Mouse (Mus musculus): ENCODE results near the gene Olfr457.
A peak's percentile ranks its signal among the peaks of the same experiment; 100 is the strongest.
"Not testable (repeated sequence)": the region's sequence is repeated elsewhere in the genome, so short reads cannot be mapped to it uniquely, and the experiment has no call there.

The Olfr457 gene

GRCm38 (mm10) chr6:42476235-42476634, at the start of gene Olfr457:
Olfr457 (minus strand) TSS chr6:42476335.
- no peak for DNase-seq

DNA sequence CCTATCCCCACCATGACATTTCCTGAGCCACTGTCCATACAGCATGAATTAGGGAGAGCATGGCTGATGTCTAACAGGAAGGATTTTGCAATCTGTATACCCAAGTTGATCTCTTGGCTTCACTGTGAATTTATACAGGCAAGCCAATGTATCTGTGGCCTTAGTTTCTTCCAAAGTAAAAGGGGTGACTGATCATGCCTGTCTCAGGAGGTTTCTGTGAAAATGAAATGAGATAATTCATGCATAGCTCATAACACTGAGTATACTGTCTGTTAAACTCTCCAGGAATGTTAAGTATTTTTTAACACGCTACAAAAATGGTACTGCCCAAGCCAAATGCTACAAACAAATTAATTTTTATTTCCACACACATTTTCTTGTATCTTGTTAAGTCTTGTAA, 37.3 kb upstream of the Olfr457 start:
- DNase-seq: no peak

GRCm38 (mm10) chr6:42509311-42509710, 33.2 kb upstream of the Olfr457 start:
- DNase-seq: no peak

GRCm38 (mm10) chr6:42503478-42503877, 27.3 kb upstream of the Olfr457 start:
- no peak for DNase-seq

- DNase-seq: no peak
Observed at GRCm38 (mm10) chr6:42489731-42490130, 13.6 kb upstream of the Olfr457 start.

DNA sequence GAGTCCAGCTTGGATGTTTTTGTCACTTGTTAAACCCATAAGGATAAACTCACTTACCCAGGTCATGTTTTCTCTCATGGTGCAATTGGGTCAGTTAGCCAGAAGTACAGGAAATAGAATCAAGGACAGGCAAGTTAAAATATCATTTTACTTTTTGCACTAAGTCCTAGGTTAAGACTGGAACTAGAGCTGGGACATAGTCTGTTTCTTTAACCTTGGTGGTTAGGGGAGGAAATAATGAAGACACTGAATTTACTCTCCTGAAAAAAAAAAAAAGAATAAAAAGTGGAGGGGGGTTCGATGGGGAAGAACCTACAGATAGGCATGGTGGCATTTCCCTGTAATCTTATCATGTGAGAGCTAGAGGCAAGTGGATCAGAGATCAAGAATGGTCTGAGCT, 11.0 kb upstream of the Olfr457 start, which contains the start of gene Olfr456:
Gene Olfr456, minus strand, starts transcription at position 101 of the 400 bp plus-strand sequence.
- no peak for DNase-seq

- DNase-seq: no peak
Observed at GRCm38 (mm10) chr6:42484633-42485032, 8.5 kb upstream of the Olfr457 start.

DNA sequence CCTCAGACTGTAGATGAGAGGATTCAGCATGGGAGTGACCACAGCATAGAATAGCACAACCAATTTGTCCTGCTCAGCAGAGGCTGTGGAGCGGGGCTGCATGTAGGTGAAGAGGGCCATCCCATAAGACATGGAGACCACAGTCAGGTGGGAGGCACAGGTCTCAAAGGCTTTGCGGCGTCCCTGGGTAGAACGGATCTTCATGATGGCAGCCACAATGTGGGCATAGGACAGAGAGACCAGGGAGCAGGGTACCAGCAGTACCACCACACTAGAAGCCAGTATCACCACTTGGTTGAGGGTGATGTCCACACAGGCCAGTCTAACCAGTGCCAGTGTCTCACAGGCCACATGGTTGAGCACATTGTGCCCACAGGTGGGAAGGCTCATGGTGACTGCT, 4.8 kb downstream of the Olfr457 start:
- not testable (repeated sequence) for DNase-seq

DNA sequence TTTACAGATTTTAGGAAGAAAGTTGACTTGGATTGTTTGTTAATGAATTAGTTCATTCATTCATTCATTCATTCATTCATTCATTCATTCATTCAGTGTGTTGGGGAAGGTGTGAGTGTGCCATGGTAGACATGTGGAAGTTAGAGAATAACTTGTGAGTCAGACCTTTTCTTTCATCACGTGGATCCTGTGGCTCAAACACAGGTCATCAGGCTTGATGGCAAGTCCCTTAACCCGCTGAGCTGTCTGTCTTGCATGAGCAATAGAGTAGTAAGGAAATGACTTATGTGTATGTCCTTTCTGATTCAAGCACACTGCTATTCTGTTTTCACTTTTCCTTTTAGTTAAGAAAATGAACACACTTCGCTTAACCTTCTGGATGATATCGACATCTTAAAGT, 5.6 kb downstream of the Olfr457 start:
- DNase-seq: no peak

DNA sequence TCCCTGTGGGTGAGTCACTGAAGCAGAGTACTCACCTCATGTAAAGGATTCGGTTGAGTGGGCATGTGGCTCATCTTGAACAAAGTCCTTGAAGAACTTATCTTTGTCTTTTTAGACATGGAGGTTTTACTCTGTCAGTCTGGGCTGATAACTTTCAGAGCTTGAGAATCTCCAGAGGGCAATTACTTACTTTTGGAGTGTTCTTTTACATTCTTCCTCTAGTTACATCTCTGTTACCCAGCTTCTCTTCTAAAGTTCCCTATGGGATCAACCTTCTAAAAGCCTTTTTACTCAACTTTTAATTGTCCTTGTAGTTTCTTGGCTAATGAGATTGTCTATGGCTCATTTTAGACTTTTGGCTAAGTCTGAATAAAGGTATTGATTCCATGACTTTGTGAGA, 11.0 kb downstream of the Olfr457 start, which contains the start of gene Olfr458:
Gene Olfr458, minus strand, starts transcription at position 101 of the 400 bp plus-strand sequence.
- DNase-seq: no peak

DNA sequence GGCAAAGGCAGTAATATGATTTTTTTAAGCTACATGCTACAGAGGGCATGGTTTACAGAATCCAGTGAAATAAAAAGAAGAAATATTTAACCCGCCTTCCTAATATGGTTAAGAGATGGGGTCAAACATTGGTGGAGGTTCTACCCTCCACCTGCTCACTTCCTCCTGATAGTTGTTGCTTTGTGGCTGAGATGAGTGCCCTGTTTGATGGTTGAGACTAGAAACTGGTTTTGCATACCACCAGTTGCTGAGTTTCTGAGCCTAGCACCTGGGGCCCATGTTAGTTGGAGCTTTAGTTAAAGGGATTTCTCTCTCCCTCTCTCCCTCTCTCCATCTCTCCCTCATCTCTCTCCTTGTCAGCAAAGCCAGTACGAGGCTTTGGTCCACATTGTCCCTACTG, 28.8 kb downstream of the Olfr457 start:
- no peak for DNase-seq

DNA sequence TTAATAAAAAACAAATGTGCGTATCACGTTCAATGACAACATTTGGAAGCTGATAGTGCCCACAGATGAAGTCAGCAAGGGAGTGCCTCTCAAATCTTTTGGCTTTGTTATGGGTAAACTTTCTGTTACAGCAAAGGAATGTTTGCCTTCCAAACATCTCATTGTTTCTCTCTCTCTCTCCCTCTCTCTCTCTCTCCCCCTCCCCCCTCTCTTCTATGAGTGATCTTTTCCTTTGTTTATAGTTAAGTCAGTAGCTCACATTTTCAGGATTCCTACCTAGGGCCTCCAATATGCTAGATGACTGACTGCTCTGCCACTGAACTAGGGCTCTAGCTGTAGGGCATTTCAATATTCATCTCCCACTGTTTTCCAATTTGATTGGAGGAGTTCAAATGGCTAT, 31.6 kb downstream of the Olfr457 start:
- no peak for DNase-seq

- DNase-seq: no peak
Observed at GRCm38 (mm10) chr6:42441395-42441794, 34.7 kb downstream of the Olfr457 start.

- no peak for DNase-seq
Observed at GRCm38 (mm10) chr6:42435490-42435889, 40.6 kb downstream of the Olfr457 start.

DNA sequence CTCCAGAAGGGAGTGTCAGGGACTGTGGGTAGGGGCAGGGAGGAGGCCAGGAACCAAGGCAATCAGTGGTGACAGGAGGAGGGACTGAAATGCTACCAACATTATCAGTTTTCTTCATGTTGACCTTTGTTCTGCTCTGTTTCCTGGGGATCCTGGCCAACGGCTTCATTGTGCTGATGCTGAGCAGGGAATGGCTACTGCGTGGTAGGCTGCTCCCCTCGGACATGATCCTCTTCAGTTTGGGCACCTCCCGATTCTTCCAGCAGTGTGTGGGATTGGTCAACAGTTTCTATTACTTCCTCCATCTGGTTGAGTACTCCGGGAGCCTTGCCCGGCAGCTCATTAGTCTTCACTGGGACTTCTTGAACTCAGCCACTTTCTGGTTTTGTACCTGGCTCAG, 41.7 kb downstream of the Olfr457 start, which contains the start of gene Tas2r126:
Gene Tas2r126, plus strand, starts transcription at position 90 of the 400 bp plus-strand sequence.
- DNase-seq: peak; percentile 12

DNA sequence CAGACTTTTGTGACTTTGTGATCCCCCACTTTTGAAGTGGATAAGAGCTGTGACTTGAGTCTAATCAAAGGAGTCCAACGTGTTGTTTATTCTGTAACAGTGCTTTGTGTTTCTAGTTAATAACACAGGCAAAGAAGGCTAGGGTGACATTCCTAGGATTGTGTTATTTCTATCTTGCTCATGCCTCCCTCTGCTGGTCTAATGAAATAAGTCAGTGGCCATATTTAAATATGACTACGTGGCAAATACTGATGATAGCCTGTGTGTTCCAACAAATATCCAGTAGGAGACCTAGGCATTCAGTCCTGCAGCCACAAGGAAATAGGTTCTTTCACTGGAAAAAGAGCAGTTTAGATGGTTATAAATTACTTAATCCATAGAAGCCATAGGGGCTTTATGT, 42.6 kb downstream of the Olfr457 start:
- no peak for DNase-seq

- DNase-seq: no peak
Observed at GRCm38 (mm10) chr6:42426337-42426736, 49.8 kb downstream of the Olfr457 start.

DNA sequence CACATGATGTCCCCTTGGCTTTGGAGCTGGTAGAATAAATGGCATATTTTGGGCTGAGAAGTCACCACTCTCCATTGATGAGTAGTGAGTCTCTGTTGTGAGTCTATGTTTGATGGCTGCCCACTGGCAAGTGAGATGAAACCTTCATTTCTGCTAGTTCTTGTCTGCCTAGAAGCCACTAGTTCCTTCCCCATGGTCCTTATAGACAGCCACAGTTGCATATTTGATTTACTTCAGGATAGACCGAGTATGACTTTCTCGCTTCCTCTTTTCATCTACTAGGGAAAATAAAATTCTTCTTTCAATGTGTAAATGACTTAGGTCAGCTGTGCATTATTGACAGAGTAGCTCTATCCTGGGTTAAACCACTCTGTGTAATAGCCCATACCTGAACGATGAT, 51.7 kb downstream of the Olfr457 start:
- no peak for DNase-seq

GRCm38 (mm10) chr6:42421439-42421838, 54.7 kb downstream of the Olfr457 start:
- DNase-seq: no peak

DNA sequence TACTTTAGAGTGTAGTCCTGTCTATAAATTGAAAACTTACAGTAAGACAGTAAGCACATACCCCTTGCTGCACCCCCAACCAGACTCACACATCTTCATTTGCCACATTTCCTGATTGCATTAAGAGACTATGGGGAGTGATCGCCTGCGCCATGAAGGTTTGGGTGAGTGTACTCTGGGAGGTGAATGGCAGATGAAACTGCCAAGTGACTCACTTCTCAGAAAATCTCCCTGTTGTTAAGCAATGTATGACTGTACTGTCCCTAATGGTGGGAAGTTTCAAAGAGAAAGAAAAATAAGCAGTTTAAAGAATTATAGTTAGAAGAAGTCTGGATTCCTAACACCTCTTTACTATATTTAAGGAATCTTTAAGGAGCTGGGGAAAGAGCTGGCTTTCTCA, 56.7 kb downstream of the Olfr457 start:
- DNase-seq: no peak
